Mouse (Mus musculus): Measurements from ENCODE around the gene Ddx19b.
"Not testable (repeated sequence)": the region's sequence is repeated elsewhere in the genome, so short reads cannot be mapped to it uniquely, and the experiment has no call there.

The Ddx19b gene

DNA sequence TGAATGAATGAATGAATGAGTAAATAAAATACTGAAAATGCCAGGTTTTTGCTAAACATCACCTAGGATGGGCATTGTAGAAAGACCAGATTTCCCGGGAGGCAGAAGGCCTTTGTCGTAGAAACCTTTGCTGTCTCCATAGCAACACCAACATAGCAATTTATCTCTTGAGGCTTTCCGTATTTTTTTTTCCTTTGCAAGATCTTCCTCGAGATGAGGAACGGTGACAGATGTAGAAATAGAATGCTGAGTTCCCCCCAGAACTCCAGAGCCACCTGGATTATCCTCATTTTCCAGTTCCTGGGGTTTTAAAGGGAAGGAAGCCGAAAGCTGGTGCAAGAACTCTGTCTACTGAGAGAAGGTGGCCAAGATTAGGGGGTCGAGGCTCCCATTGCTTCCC, 66.9 kb downstream of the Ddx19b start:
- in situ Hi-C loops (cut with MboI): no loop called here

DNA sequence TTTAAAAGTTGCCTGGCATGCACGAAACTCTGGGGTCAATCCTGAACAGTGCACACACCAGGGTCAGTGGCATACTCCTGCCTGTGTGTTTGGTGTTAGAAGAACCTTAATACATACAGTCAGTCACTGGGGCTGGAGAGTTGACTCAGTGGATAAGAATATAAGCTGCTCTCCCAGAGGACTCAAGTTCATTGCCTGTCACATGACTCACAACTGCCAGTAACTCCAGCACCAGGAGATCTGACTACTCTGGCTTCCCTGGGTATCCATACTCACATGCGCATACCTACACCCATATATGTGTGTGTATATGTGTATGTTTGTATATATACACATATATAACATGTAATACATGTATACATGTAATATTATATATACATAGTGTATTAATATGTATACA, 68.5 kb downstream of the Ddx19b start:
- in situ Hi-C loops (cut with MboI): no loop called here

DNA sequence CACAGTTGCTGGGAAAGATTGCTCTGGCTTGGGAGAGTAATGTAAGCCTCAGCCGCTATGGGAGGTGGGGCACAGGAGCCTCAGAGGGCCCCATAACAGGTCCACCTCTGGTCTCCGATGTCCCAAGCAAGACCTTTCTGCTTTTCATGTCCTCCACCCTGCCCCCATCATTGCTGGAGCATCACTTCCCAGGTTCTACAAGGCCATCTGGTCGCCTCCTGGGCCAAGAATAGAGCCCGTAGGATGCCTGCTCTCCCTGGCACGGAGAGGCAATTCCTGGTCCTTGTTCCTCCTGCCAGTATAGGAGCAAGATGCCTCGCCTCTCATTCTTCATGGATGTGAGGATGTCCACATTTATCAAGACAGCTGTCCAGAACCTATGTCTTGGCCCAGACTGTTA, 71.6 kb downstream of the Ddx19b start:
- in situ Hi-C loops (cut with MboI): no loop called here

DNA sequence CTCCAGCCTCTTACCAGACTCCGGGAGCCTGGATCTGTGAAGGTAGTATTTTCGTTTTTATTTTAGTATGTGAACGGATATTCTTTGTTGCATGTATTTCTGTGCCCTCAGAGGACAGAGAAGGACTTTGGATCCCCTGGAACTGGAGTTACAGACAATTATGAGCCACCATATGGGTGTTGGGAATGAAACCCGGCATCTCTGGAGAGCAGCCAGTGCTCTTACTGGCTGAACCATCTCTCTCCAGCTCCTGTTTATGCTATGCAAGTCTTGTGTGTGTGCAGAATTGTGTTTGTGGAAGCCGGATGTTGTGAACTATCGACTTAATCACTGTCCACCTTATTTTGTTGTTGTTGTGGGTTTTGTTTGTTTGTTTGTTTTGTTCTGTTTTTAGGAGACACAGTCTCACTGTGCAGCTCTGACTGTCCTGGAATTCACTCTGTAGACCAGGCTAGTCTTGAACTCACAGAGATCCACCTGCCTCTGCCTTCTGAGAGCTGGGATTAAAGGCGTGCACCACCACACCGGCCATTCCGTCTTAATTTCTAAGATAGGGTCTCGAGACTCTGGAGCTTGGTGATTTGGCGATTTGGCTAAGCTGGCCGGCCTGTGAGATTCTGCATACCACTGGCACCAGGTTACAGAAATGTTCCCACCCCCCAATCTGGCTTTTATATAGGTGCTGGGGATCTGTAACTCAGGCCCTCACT, 72.3 kb downstream of the Ddx19b start:
- in situ Hi-C loops (cut with MboI): no loop called here

DNA sequence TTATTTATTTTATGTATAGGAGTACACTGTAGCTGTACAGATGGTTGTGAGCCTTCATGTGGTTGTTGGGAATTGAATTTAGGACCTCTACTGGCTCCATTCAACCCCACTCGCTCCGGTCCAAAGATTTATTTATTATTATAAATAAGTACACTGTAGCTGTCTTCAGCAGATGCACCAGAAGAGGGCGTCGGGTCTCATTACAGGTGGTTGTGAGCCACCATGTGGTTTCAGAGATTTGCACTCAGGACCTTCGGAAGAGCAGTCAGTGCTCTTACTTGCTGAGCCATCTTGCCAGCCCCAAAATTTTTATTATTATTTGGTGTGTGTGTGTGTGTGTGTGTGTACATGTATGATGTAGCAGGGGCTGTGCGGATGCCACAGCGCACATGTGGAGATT, 73.0 kb downstream of the Ddx19b start:
- in situ Hi-C loops (cut with MboI): not testable (repeated sequence)

DNA sequence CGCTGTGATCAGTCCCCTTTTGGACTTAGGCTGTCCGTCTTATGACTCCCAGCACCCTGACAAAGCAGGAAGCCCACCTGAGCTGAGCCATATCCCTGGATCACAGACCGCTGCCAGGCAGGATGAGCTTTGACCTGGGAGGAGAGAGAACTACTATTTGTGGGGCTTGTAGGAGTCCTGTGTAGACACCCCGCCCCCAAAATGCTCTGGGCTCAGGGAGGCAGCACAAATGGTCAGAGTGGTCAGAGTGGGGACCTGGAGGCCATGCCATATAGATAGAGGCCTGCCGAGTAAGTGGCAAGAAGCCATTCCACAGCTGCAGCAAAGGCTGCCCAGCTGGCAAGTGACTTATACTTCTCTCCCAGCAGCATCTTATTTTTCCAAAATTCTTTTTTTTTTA, 73.4 kb downstream of the Ddx19b start:
- in situ Hi-C loops (cut with MboI): no loop called here

DNA sequence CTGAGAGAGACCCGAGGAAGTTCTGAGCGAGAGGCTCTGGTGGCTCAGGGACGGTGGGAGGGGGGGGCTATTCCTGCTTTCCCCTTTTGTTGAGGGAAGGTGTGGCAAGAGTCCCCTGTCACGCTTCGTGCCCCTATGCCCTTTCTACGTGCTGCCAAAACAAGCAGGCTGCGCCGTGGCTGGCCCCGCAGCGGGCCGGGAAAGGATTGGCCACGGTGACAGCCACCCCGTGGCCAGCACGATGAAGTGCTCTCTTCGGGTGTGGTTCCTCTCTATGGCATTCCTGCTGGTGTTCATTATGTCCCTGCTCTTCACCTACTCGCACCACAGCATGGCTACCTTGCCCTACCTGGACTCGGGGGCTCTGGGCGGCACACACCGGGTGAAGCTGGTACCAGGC, 74.1 kb downstream of the Ddx19b start:
- in situ Hi-C loops (cut with MboI): no loop called here

DNA sequence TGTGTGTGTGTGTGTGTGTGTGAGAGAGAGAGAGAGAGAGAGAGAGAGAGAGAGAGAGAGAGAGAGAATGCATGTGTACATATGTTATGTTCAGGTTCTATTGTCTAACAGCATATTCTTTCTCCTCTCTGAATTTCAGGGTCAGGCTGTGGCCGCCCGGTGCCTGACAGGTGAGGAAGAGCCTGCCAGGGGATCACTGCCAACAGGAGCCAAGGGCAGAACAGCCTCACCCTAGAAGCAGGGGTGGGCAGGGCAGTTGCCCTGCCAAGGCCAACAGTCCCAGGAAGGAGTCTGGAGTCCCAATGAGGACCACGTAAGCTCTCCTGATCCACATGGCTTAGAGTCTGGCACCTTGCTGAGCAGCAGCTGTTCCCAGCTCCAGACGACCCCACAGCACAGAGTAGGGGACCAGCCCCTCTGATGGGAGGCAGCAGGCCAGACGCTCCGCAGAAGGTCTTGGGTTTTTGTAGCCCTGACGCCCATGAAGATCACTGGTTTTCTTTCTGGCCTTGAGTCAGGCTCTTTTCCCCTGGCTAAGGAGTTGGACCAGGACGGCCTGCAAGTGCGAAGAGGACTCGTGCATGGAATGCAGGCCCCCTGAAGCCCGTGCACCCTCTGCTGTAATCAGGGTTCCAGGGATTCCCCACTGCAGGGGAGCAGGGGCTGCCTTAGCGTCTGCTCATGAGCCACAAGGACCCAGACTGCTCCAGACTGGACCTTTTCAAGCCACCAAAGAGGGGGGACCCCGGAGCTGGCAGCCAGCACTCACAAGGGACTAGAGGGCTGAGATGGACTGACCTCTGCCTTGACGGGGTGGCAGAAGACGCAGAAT, 74.7 kb downstream of the Ddx19b start:
- in situ Hi-C loops (cut with MboI): no loop called here

DNA sequence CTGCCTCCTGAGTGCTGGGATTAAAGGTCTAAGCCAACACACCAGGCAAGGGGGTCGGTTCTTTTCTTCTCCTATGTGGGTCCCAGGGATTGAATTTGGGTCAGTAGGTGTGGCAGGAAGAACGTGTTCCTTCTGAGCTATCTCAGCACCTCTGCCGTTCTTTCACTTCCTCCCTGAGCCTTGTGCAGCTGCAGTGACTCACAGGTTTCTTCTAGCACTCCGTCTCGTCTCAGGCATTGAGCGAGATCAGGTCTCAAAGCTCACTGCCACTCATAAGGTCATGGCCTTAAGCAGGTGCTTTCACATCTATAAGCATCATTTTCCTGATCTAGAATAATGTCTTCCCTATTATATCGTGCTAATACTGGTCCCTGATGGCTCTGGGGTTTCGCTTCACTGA, 76.8 kb downstream of the Ddx19b start:
- in situ Hi-C loops (cut with MboI): no loop called here
